Mouse (Mus musculus): ENCODE data around the gene B4galt1. TPM values are rescaled to one million over a fixed set of nuclear protein-coding genes. Genes with fewer than 3 reads are reported as not detected.

B4galt1 gene
- 6.8 and 7.7 TPM in 2 replicates for polyA plus RNA-seq (2015; fragmentation: Nextera tagmentation; extraction: Ambion mirVana)

DNA sequence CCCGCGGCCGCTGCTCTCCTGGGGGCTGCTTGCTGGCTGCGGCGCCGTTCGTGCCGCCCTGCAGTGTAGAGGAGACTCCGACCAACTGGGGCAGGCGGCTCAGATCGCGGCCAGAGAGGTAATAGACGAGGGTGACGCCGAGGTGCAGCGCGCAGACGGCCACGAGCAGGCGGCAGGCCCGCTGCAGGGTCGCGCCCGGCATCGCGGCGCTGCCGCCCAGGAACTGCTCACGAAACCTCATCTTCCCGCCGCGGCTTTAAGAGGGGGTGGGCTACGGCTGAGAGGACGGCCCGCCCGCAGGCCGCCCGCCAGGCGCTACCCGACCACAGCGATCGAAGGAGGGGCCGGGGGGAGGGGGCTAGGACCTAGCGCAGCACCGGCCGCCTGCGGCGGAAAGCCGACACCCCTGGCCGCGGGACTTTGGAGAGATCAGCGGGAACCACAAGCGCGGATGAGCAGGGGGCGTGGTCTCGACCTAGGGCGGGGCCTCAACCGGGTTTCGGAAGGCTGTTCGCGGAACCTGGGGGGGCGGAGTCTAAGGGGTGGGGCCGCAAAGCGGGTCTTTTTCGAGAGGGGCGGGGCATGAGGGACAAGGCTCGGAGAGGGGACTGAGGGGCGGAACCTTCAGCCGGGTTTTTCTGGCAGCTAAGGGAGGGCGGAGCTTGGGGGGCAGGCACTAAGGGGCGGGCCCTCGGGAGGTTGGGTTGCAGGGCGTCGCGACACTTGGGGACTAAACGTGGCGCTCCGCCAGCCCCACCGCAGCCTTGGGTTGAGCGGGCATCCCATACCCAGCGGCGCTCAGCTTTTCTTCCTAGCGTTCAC lies at the start of gene B4galt1:
Gene B4galt1 (minus strand): TSS at position 441 of the 822 bp plus-strand sequence.

GRCm38 (mm10) chr4:40757780-40758420 lies 95.9 kb downstream of the B4galt1 start, which contains the start of gene Smu1:
Gene Smu1 (minus strand): TSS chr4:40757923.

Small RNAs within 50 kb of the gene (microRNA-seq; reads per million reads assigned to microRNA genes)
- gene Gm24112 (not detected), gene Gm25931 (not detected), gene Mir5123 (not detected)

Other genes starting within 250 kb of the B4galt1 start
- 33.6 and 38.3 TPM in 2 replicates for gene Aptx, start 150.8 kb downstream of the B4galt1 start, polyA plus RNA-seq (2015; fragmentation: Nextera tagmentation; extraction: Ambion mirVana)
- gene Dnaja1, start 131.9 kb downstream of the B4galt1 start, polyA plus RNA-seq (2015; fragmentation: Nextera tagmentation; extraction: Ambion mirVana), result 563 and 606 TPM in 2 replicates
- 88.7 and 90.5 TPM in 2 replicates for gene Smu1, start 96.1 kb downstream of the B4galt1 start, polyA plus RNA-seq (2015; fragmentation: Nextera tagmentation; extraction: Ambion mirVana)
- not detected in 2 replicates for gene Spink4, start 66.0 kb upstream of the B4galt1 start, polyA plus RNA-seq (2015; fragmentation: Nextera tagmentation; extraction: Ambion mirVana)
- 203 and 219 TPM in 2 replicates for gene Bag1, start 94.3 kb upstream of the B4galt1 start, polyA plus RNA-seq (2015; fragmentation: Nextera tagmentation; extraction: Ambion mirVana)
- 129 and 135 TPM in 2 replicates for gene Chmp5, start 94.4 kb upstream of the B4galt1 start, polyA plus RNA-seq (2015; fragmentation: Nextera tagmentation; extraction: Ambion mirVana)
- 58.4 and 60.5 TPM in 2 replicates for gene Nfx1, start 116.9 kb upstream of the B4galt1 start, polyA plus RNA-seq (2015; fragmentation: Nextera tagmentation; extraction: Ambion mirVana)
- not detected in 2 replicates for gene Aqp7, start 194.1 kb upstream of the B4galt1 start, polyA plus RNA-seq (2015; fragmentation: Nextera tagmentation; extraction: Ambion mirVana)
- gene Aqp3, start 244.2 kb upstream of the B4galt1 start, polyA plus RNA-seq (2015; fragmentation: Nextera tagmentation; extraction: Ambion mirVana), result 0.15 TPM in 1 of 2 replicates, not detected in the other